Mouse (Mus musculus): ENCODE measurements at regions not wholly inside any gene's neighbourhood (a gene's known extent, or its start where the extent isn't known, plus 50 kb on each side); places are given as distances from the start of the nearest gene placed in this dataset.

DNA sequence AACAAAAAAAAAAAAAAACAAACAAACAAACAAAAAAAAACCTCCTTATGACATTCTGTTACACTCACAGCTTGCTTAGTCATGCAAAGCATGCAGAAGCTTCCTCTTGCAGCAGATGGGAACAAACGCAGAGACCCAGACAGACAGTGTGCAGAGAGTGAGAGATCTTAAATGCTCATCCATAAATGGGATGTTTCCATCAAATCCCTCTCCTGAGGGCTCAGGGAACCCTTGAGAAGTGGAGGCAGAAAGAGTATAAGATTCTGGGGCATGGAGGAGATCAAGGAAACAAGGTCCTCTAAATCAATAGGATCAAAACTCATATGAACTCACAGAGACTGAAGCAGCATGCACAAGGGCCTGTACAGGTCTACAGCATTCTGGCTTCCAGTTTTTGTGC is 52.5 kb downstream of the Adm start:
- DNase-seq: no peak

DNA sequence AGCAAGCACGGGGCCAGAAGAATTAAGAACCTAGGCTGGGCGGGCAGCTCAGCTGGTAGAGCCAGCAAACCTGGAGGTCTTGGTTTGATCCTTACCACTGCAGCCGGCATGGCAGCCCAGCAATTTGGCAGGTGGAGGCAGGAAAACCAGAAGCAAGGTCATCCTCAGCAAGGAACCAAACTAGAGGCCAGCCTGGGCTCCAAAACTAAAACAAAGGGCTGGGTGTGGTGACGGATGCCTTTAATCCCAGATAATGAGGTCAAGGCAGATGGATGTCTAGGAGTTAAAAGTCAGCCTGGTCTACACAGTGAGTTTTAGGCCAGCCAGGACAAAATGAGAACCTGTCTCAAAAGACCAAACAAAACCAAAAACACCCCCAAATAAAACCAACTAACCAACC is 55.5 kb downstream of the Adm start:
- DNase-seq: no peak

DNA sequence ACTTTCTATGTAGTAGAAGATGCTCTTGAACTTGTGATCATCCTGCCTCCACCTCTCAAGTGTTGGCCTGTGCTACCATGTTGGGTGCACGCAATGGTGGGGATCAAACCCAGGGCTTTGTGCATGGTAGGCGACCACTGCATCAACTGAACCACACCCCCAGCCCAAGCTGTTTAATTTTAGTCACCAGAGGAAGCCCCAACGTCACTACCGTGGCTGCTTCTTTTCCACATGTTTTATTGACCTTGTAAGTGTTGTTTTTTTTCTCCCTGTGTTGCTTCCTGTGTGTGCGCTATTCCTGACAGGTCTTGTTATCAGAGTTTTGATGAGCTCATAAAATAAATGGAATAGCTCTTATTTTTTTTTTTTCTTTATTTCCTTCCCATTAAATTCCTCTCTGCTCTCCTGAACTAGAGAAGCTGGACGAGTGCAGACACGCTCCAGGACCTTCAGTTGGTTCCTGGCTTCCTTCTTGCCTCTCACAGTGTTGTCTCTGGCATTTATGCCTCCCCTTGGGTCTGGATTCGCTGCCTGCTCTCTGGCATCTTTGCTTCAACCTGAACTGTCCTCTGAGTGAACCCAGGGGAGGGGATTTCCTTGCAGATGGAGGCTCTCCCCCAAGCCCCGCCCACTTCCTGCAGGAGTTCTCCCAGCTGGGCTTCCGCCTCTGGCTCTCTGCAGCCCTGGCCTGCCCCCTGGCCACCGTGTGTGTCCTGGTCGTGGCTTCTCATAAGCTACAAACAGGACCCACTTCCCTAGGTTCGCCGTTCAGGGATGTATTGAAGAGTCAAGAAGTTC is 61.6 kb downstream of the Adm start:
- DNase-seq: peak; percentile 87 to 89

DNA sequence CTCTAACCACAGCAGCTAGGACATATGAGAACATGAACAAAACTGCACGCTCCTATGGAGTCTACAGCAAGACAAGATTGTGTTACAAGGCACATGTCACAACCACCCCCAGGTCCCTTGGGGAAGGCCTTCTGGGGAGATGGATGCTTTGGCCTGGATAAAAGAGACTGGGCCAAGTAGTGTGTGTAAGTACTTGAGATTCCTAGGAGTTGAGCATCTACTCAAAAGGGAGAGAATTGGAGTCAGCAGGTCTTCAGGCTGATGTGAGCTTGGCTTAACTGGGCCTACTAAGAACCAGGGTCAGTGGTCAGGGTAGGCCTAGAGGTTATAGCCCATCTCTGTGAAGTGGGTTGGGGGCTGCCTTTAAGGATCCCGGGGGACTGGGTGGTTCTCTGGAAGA is 62.8 kb downstream of the Adm start:
- no peak for DNase-seq

DNA sequence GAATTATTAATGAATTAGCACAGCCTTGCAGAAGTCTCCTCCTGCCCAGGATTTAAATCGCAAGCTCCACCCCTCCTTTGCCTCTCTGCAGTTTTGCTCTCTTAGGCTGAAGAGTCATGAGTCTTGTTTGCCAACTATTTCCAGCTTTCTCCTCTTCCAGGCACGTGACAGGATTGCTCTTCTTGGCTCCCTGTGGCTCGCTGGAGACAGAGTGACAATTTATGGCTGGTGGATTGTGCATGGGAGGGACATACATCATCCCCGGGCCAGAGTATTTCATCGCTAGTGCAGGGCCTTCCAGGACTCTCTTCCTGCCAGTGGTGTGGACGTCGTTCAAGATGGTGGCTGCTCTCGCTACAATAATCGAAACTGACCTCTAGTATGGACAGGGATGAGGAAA is 63.4 kb downstream of the Adm start:
- peak; percentile 49 to 69 for DNase-seq

DNA sequence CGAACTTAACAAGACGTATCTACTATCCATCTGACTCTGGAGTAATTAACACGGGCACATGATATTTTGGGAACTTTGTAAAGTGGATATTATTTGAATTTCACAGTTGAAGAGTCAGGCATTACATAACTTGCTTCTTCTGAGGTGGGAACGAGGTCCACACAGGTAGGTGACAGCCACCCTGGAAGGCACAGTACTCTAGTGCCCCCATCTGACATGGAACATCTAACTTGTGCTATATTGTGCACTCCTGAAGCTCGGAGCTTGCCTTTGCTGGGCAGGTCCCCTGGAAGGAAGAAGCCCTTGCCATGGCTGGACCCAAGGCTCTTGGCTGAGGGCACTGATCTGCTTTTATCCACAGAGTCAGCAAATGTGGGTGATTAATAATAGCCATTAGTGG is 66.8 kb downstream of the Adm start:
- peak; percentile 51 to 64 for DNase-seq

DNA sequence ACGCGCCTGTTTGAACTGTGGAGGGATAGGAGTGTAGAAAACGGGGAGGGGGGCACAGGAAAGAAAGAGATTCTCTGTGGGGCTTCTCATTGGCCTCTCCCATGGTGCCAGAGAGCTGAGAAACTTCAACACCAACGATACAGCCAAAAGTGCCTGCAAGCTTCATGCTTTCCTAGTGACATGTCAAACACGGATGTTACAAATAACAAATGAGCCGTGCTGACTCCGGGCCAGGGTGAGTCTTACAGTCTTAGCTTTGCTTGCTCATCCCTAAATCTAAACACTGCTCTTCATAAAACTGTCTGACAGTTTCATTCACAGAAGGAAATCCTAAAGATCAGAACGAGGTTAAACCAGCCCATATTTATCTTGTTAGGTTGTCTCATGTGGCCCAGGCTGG is 68.3 kb downstream of the Adm start:
- no peak for DNase-seq

DNA sequence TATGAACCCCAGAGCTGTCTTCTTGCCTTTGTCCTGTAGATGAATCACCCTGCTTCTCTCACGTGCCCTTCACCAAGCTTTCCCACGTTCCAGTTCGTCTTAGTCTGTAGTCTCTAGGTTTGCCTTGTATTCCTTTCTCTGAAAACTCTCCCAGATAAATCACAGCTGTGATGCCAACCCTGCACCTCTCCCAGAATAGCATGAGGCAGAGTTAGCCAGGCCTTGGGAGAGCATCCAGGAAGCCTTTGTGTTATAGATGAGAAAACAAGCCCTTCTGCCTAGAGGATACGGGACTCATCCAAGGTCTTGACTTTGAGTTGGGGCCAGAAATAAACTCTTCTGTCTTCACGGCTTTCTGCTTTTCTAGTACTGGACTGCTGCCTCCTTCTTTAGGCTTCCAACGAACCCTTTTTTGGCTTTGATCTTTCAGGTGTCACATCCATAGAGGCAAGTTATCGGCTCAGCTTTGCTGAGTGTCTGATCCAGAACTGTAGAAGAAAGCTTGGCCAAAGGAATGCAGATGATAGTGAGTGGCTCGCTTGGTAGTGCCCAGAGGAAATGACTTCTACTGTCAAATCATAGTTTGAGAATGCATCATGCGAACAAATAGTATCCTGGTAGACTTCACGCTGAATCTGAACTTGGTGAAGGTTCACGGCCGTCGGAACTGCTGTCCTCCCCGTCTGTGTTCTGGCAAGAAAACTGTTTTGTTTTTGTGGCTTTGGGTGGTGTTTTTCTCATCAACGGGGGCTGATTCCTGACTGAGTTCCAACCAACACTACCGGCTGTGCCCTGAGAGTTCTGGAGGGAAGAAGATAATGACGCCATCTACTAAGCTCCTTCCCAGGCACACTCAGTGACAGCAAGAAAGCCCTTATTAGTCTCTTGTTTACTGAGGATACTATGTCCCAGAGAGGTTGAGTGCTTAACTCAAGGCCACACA is 69.5 kb upstream of the Ampd3 start:
- no peak for DNase-seq

DNA sequence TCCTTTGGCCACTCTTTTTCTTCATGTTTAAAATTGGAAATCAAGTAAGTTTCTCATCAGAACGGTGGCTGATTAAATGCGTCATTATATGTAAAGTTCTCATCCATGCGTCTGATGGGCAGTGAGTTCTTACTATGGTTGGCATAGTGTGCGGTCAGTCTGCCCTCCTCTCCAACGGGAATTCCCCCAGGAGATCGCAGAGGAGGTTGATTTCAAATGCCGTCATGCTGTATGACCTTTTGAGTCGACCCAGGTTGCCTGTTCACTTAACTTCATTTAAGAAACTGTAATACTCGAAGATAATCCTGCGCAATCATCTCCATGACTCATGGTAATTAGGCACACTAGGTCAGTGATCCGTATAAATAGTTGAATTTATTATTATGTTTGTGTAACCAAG is 68.4 kb upstream of the Ampd3 start:
- DNase-seq: no peak

DNA sequence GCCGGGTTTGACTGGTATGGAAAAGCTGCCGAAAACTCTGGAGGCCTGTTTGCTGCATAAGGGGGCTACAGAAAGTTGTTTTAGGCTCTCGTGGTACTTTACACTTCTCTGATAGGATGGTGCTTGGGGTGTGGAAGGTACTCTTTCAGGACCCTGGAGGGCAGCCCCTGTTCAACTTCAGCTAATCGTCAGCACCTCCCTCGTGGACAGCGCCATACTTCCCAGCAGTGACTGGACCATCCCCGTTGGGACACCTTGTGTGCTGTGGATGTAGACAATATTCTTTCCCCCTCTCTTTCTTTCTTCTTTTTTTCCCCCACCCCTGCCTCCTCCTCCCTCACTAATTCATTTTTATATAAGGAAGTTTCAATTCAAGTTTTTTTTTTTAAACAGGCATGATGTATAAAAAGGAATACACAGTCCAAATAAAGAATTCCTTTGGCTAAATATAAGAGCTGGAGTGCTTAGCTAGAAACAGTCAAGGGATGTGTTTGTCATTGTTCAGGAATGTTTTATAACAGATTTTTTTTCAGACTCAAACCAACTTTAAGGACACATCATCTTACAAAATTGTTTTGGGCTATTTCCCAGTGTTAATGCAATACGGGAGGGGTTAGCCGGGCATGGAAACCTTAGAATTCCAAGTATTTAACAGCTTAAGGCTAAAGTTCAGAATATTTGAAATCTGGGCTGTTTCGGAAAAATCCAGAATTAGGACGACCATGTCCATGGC is 66.2 kb upstream of the Ampd3 start:
- peak in 1 of 2 experiments; percentile 64 for DNase-seq

DNA sequence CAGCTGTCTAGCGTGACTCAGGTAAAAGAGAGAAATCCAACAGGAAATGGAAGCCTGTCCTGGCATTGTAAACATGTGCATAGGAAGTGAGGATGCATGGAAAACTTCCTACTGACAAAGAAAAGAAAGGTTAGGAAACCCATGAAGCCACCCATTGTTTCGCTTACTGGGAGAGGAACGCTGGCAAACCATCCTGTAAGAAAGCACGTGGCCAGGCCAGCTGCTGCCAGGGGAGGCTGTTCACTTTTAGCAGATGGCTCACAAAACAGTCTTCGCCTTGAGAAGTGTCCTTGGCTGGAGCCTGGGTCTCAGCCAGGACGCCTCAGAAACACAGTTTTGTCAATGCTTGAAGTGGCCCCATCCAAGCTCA is 65.6 kb upstream of the Ampd3 start:
- no peak for DNase-seq

DNA sequence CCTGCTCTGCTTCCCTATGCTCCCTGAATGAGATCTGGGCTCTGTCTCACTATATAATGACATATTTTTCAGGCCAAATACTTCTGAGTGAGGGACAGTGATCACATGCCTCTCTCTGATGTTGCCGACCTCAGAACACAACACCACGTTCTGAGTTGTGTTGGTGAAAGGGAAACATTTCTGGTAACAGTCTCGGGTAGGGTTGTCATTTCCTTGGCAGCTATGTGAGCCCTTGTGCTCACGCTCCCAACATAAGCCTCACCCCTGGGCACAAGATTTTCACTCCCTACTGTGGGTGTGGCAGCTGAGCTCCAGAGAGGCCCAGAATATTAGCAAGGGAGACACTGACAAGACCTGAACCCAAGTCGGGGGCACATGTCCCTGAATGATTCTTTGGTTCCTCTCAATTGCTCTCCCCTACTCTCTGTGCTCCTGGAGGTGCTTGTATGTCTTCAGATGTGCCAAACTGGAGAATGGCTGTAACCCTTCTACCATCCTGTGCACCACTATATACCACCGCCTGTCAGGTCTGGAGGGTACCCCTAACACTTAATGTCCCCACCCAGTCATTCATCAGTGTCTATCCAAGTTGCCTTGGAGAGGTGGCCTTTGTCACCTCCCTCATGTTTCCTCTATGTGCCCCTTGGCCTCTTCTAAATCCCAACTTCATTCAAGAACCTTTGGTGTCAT is 62.5 kb upstream of the Ampd3 start:
- DNase-seq: no peak

DNA sequence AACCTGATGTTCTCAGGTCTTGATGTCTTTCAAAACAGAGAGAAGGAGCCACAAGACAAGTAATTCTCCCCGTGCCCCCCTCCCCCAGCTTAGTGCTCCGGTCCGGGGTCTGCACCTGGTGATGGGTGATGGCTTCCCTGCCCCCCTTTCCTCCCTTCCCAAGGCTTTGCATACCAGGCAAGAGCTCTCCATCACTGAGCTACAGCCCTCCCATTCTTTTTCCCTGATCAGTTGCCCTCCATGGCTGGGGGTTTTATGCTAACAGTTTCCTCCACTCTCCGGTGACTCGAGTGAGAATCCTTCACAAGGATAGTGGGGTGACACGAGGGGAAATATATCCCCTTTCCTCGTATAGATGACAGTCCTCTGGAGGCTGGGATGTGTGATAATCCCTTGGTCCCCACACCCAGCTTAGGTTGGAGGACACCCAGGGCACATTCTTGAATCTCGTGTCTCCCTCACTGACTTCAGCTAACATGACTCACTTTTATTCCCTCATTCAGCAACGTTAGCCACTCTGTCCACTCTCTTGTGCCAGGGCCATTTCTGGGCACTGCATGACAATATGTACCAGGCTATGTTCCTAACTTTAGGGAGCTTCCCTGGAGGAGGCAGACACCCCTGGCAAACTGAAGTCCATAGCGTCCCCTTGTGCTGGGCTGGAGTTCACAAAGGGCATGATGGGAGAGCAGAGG is 61.9 kb upstream of the Ampd3 start:
- DNase-seq: no peak

DNA sequence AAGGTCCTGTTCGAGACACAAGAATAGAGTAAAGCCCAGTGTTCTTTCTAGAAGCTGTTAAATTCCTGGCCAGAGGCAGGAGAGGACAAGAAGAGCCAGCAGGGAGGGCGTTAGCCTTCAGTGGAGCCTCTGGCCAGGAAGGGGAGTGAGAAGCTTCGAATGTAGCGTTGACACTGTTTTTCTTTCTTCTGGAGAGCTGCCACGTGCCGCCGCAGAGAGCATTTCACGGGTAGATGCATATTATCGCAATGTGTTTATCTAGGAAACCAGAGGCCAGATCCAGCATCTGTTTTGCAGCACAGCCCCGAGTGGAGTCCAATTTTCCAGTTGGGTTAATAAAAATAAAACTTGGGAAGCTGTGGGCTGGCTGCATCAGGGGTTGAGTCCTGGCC is 61.3 kb upstream of the Ampd3 start:
- DNase-seq: peak in 1 of 2 experiments; percentile 54

DNA sequence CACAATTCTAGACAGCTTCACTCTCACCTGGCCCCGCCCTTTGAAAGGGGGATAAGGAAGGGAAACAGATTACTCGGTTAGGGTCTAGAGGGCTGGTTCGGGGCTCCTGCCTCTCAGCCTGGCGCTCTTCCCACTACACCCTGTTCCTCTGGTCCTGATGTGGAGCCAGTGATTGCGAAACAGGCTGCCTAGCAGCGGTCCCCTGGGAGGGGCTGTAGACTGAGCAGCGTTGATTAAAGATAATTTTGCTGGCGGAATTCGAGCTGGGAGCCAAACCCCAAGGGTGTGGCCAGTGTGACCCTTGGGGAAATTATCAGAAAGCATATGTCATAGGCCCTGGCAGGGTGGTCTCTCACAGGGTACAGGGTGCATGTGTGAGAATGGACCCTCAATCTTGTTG is 59.9 kb upstream of the Ampd3 start:
- peak; percentile 58 to 65 for DNase-seq

DNA sequence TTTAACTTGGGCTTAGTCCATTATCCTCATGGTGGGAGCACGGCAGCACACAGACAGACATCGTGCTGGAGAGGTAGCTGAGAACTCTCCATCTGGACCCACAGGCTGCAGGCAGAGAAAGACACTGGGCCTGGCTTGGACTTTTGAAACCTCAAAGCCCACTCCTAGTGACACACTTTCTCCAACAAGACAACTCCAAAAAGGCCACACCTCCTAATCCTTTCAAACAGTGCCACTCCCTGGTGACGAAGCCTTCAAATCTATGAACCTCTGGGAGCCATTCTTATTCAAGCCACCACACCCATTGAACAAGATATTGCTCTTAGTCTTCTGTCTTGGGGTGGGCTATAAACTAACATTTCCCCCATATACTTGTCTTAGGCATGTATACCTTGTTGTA is 59.2 kb upstream of the Ampd3 start:
- DNase-seq: no peak

DNA sequence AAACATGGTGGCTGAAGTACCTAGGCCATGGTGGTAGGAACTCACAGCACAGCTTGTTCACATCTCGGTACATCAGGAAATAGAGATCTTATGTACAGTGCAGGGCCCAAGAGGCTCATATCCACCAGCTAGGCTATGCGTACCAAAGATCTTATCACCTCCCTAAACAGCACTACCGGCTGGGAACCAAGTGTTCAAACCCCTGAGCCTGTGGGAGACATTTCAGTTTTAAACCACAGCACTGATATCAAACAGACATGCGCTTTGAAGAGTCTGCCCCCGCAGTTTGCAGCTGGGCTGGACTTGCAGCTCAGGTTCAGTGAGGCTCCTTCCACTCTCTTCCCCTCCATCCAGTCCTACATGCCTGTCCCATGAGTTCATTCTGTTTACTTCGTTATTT is 58.4 kb upstream of the Ampd3 start:
- DNase-seq: no peak

DNA sequence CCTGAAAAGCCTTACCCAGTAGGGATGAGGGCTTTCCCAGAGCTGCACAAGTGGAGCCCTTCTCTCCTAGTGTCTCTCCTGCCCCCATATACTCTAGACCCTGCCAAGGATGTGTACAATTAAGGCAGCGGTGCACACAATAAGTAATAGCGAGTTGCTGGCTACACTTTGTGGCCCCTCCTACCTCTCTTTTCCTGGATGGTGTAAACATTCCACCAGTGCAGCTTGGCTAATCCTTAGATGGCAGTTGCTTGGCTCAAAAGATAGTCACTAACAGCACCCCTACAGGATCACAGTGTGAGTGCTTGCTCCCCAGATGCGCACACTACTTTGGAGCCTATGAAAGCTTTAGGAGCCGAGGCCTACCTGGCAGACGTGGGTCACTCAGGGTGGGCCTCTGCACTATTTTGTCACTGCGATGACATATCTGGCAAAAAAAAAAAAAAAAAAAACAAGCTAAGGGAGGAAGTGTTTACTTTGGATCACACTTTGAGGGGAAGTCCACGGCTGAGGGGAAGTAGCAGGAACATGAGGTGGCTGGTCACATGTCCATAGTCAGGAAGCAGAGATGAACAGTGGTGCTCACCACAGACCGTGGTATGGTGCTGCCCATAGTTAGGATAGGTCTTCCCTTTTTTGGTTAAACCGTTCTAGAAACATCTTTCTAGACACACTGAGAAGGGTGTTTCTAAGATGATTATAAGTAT is 57.6 kb upstream of the Ampd3 start:
- DNase-seq: no peak

DNA sequence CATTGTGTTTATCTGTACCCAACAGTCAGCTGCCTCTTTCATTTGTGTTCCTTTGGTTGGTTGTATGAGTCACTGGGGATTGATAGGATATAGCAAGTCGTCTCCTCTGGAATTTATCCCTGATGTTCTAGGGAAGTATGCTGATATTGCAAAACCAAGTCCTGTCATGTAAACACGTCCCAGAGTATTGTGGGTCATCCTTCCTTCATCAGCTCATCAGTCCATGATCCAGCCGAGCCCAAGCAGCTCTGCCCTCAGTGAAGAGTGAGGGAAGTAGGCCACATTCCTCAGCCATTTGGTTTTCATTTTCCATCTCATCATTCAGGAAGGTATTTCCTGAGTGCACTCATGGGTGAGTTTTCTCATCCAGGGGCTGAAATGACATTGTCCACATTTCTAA is 54.3 kb upstream of the Ampd3 start:
- no peak for DNase-seq

DNA sequence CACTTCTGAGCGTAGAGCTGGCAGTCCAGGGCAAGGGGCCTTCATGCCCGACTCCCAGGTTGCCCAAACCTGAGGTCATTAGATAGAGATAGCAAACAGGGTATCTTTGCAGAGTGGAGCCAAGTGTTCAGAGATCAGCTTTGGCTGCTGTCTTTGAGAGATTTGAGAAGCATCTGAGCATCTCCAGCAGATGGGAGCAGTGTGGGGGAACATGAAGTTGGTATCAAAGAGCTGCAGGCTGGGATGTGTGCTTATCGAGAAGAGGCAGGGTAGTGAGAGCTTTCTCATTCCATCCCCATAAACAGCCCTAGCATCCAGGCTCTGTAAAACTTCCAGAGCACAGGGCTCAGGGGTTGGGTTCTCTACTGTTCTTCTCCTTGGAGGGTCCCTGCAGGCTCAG is 52.9 kb upstream of the Ampd3 start:
- DNase-seq: no peak

DNA sequence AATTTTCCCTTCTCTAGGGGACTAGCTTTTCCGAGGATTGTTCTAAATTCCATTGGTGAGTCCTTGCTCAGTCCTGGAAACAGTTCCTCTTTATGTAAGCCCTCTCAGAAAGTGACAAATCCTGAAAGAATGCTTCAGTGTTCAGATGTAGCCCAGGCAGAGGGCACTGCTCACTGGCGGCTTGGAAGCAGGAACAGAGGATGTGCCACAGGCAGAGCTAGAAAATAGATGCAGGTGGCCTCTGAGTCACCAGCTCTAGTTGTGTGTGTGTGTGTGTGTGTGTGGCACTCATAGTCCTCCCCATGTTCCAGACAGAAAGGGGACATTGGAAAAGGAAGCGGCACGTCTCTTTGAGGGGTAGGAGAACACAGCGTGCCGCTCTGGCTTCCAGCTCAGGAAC is 52.5 kb upstream of the Ampd3 start:
- no peak for DNase-seq

DNA sequence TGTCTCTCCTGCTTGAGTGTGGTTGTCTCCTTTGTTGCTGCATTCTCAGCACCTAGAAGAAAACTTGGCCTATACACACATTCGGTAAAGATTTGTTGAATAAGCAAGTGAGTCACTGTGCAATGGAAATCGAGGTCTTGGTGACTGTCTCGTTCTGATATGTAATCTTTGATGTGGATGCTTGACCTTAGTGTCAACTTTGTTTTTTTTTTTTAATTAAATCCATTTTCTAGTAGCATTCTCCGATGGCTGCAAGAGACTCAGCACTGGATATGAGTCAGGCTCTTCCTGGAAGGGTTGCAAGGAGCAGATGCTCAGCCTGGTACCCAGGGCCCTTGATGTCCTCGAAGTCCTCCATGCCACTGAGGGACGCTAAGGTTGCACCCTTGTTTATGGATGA is 50.9 kb upstream of the Ampd3 start:
- DNase-seq: no peak

Measured in kidney, postnatal 36 days (tissue).